Mouse (Mus musculus): ENCODE measurements around the gene Atp6v0a1.

Atp6v0a1 gene

DNA sequence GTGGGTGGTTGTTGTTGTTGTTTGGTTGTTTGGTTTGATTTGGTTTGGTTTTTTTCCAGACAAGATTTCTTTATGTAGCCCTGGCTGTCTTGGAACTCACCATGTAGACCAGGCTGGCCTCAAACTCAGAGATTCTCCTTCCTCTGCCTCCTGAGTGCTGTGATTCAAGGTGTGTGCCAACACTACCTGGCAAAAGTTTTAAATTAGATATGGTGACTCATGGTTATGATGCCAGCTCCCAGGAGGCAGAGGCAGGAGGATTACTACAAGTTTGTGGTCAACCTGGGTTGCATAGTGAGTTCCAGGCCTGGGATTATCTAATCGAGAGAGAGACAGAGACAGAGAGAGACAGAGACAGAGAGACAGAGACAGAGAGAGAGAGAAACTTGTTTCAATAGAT, 28.8 kb upstream of the Atp6v0a1 start:
- DNase-seq (ENCODE audit: extremely low read depth, insufficient read length, low spot score) = no peak

DNA sequence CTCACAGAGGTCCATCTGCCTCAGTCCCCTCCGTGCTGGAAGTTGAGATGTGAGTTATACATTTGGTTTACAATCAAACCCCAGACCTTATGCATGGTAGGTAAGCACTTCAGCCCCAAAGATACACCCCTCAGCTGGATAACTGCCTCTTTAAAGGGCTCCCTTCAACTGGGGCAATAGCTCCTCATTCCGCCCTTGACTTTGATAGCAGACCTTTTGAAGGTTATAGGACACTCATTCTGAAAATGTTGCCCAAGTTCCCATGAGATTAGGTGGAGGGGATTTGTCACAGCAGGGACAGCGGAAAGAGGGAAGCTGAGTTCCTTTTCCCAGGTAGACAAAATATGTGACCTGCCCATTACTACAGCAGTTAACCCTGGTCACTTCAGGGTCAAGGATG, 28.0 kb upstream of the Atp6v0a1 start:
- DNase-seq (ENCODE audit: extremely low read depth, insufficient read length, low spot score) = no peak

DNA sequence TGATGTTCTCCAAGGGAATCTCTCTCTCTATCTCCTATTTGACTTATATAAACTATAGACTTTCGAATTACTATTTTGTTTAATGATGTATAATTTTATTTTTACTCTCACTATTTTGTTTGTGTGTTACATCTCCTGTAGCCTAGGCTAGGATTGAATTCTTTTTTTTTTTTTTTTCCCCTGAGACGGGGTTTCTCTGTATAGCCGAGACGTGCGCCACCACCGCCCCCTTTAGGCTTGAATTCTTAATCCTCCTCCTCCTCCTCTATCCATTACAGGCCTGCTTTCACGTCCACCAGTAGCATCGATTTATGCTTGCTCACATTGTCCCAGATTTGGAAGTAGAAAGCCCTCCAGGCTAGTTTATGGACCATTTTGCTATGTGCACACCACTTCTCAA, 27.2 kb upstream of the Atp6v0a1 start:
- no peak for DNase-seq (ENCODE audit: extremely low read depth, insufficient read length, low spot score)

DNA sequence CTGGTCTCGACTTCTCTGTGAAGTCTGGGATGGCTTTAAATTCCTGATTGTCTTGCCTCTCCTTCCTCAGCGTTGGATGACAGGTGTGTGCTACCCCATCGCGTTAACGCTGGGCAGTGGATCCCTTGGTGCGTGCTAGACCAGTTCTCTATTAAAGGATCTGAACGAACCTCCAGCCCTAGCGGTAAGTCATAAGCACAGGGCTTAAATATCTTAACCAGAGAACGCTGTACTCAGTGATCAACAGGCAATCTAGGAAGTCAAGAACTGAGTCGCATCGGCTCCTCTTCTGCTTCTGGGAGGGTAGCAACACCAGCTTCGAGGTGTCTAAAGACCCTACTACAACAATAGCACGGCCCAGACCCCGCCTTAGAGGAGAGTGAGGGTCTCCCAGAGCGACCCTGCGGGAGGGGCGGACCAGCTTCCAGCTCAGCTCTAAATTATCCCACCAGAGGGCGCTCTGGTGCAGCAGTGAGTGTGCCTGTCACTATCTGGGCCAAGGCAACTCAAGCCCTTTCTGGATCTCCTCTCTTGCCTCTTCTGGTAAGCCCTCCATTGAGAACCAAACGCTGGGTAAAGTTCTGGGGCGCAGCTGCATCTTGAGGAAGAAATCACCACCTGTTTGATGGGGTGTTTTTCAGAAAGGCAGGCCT, 26.0 kb upstream of the Atp6v0a1 start:
- peak; percentile 62 for DNase-seq (ENCODE audit: extremely low read depth, insufficient read length, low spot score)

DNA sequence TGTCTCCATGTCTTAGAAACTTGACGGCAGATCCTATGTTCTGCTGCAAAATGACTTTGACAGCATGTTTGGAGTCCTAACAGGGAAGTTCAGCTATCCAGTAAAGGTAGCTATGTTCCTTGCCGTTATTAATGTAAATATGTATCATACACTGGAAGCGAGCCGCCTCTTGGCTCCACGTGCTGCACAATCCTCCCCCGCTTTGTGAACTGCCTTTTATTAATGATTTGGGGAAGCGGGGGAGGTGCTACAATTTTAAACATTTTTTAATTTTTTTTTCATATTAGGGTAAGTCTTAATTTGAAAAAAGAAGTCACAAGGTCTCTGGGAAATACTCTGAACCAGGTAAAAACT, 25.5 kb upstream of the Atp6v0a1 start:
- no peak for DNase-seq (ENCODE audit: extremely low read depth, insufficient read length, low spot score)

DNA sequence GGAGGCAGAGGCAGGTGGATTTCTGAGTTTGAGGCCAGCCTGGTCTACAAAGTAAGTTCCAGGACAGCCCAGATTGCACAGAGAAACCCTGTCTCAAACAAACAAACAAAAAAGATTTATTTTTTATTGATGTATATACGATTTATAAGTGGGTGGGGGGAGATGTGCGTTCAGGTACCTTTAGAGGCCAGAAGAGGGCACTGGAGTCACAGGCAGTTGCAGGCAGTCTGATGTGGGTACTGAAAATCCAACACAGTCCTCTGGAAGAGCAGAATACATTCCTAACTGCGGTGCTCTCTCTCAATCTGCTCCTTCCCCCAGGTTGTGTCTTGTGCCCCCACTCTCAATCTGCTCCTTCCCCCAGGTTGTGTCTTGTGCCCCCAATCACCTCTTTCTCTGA, 23.6 kb upstream of the Atp6v0a1 start:
- no peak for DNase-seq (ENCODE audit: extremely low read depth, insufficient read length, low spot score)

DNA sequence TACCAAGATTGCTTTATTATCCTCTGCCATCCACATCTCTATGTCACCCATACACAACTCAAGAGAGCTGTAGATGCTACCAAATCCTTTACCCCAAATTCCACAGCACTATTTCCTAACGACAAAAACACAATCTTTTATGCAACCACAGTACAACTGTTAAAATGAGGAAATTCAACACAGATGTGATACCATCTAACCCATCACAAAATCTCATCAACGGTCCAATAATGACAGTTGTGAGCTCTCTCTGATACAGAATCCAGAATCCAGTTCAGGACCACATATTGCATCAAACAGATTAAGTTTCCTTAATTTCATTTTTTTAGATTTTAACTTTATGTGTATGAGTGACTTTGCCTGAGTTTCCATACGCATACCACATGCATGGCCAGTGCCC, 20.6 kb upstream of the Atp6v0a1 start:
- DNase-seq (ENCODE audit: extremely low read depth, insufficient read length, low spot score) = no peak

DNA sequence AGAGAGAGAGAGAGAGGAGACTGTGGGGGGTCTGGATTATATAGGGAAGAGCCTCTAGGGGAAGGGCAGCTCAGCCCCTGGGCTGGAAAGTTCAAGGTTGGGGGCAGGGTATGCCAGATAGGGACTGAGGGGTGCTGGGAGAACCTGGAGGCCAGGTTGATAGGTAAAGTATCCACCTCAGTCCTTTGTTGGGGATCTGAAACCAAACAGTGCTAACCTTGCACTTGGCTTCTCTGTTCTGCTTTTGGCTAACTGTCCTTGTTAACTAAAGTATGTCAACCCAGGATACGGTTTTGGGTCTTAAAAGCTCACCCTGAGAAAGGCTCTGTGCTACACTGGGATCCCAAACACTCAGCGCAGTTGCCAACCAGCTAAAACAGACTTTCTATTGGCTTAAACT, 19.6 kb upstream of the Atp6v0a1 start:
- DNase-seq (ENCODE audit: extremely low read depth, insufficient read length, low spot score) = no peak

DNA sequence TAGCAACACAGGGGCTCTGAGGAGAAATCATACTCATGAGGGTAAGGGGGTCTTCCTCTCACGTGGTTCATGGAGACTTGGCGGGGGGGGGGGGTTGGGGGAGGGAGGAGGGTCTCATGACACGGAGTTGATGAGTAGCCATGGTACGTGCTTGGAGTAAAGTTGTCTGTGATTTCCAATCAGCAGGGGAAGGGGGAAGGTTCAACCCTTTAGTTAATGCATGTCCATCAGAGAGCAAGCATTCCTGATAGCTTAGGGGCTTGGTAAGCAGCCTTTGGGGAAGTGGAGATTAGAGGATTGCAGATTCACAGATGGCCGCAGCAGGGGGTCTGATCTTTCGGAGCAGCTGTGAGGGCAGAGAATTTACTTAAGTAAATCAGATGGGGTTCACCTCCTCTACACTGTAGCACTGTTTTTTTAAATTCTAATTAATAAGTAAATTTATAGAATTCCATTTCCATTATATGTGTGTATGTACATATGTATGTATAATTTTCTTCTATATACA, 18.2 kb upstream of the Atp6v0a1 start:
- no peak for DNase-seq (ENCODE audit: extremely low read depth, insufficient read length, low spot score)

DNA sequence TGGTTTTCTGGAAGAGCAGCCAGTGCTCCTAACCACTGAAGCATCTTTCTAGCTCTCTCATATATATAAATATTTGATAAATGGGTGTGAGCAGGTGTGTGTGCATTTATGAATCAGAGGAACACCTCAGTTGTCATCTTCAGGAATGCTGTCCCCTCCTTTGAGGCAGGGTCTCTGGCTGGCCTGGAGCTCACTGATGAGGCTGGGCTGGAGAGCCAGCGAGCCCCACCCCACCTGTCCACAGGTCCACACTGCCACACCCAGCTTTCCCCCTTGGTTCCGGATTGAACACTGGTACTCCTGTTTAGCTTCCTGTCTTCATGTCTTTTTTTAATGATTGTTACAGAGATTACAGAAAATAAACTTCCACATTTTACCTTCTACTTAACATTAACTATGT, 15.8 kb upstream of the Atp6v0a1 start:
- no peak for DNase-seq (ENCODE audit: extremely low read depth, insufficient read length, low spot score)

DNA sequence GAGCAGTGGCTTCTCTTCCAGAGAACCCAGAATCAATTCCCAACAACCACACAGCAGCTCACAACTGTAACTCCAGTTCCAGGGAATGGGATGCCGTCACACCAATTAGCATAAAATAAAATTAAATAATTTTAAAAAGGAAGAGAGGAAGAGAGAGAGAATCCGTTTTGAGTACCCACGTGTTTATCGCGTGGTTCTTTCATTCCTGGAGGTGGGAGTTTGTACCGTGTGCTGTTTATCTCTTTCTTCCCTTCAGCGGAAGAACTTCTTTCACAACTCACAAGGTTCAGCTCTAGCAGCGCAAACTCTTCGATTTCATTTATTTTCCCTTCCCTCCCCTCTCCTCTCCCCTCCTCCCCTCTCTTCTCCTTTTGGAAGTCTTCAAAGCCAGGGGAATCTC, 15.0 kb upstream of the Atp6v0a1 start:
- DNase-seq (ENCODE audit: extremely low read depth, insufficient read length, low spot score) = no peak

DNA sequence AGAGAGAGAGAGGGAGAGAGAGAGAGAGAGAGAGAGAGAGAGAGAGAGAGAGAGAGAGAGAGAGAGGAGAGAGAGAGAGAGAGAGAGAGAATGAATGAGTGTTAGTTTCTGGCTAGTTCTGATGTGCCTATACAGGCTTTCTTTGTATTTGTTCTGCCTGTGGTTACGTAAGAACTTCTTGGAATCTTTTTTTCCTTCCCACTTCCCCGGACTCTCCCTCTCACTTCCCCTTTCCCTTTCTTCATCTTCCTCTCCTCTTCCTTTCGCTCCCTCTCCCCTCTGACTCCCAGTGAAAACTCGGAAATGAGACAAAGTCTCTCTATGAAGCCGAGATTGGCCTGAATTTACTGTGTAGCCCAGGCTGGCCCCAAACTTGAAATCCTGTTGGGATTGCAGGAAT, 14.6 kb upstream of the Atp6v0a1 start:
- DNase-seq (ENCODE audit: extremely low read depth, insufficient read length, low spot score) = no peak

DNA sequence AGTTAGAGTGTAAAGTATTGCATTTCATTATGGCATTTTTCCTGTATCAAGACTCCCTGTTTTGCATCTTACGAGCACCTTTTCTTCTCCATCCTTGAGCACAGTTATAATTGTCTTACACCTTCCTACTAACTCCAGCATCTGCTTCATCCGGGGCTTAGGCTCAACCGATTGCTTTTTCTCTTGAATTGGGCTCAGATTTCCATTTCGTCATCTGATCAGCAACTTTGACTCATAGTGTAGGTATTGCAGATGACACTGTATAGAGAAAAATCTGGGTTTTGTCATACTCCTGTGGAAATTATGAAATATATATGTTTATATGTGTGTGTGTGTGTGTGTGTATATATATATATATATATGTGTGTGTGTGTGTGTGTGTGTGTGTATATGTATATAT, 12.8 kb upstream of the Atp6v0a1 start:
- no peak for DNase-seq (ENCODE audit: extremely low read depth, insufficient read length, low spot score)

DNA sequence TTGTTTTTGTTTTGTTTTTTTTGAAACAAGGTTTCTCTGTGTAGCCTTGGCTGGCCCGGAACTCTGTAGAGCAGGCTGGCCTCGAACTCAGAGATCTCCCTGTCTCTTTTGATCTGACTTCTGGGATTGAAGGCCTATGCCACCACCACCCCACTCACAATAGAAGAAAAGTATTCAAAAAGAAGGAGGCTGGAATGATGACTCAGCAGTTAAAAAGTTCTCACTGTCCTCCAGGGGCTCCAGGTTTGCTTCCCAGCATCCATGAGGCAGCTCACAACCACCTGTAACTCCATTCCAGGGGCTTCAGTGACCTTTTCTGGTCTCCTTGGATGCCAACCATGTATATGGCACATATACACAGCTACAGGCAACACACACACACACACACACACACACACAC, 10.4 kb upstream of the Atp6v0a1 start:
- DNase-seq (ENCODE audit: extremely low read depth, insufficient read length, low spot score) = no peak

DNA sequence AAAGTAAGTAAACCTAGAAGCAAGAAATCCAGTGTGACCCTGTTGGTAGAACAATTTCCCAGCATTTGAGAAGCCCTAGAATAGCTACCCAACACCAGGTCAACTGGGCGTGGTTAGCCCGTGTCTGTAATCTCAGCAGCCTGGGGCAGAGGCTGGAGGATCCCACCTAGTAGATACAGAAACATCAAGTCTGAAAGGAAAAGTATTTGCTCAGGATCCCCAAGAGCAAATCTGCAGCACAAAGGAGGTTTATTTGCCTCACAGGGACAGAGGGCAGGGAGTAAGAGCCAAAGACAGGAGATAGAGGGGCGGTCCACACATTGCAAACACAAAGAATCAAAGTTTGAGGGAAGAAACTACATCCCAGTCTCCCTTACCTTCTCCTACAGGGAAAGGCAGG, 10.0 kb upstream of the Atp6v0a1 start:
- no peak for DNase-seq (ENCODE audit: extremely low read depth, insufficient read length, low spot score)

DNA sequence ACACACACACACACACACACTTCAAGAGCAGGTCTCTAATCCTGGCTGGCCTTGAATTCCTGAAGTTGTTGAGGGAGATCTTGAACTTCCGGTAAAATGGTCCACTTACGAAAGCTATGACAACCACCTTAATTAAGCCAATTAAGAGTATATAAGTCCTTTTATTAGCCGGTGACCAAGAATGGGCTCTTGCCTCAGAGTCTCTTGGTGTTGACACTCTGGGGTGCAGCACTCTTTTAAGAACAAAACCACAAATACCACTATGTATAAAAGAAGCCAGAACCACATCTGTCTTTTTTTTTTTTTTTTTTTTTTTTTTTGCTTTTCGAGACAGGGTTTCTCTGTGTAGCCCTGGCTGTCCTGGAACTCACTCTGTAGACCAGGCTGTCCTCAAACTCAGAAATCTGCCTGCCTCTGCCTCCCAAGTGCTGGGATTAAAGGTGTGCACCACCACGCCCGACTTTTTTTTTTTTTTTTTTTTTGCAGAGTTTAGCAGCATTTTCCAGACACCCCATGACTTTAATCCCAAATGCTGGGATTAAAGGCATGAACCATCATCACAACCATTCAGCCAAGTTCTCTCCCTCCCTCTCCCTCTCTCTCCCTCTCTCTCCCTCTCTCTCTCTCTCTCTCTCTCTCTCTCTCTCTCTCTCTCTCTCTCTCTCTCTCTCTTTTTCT, 7.2 kb upstream of the Atp6v0a1 start:
- DNase-seq (ENCODE audit: extremely low read depth, insufficient read length, low spot score) = peak; percentile 31

DNA sequence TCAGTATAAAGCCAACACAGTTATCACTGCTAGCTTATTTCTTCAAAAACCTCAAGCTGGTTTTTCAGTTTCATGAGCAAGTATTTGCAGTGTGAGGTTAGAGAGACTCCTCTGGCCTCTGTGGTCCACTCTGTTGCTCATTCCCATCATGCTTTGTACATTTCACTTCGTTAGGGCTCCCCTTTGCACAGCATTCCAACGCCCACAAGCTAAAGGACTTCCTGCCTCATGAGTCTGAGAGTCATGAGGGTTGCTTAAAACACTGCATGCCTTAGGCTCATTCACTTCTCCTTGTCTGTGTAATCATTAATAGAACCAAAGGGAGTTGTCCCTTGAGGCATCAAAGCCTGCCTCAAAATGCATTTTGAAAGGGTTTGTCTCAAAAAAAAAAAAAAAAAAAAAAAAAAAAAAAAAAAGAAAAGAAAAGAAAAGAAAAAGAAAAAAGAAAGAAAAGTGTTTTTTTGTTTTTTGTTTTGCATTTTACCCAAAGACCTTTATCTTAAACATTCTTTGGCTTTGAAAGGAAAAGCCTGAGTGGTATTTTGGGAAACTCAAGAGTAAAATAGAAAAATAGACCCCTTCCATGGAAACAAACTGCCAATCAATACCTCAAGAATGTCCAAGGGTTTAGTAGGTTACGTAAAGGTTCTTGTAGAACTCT, 6.1 kb upstream of the Atp6v0a1 start:
- peak; percentile 42 for DNase-seq (ENCODE audit: extremely low read depth, insufficient read length, low spot score)

DNA sequence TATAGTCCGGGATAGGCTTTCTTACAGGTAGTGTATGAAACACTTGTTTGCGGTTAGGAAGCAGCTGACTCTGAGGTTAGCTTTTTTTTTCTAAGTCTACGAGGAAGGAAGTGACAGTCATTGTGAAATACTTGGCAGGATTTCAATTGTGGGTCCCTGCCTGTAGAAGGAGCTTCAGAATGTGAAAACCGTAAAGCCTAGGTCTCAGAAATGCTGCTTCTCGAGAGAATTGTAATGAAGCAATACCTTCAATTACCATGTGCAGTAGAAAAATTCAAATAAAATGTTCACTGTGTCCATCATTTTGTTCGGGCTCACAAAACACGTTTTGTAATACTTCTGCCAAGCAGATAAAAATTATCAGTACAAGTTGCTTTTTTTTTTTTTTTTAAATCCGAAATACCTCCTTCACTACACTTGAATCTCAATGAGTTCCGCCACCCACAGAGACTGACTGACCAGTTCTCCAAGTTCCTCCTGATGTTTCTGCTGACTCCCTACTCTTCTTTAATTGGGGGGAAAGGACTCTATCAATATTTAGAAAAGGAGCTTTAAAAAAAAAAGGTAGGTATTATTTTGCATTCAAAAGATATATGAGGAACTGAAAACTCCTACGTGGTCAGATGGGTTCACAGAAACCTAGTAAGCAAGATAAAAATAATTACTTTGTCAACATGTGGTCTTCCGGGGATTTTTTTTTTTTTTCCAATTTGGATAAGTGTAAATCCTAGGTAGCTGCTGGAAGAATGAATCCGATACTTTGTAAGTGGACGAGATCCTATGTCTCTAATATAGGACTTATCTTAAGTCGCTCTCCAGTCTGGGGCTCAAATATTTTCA, 826 bp upstream of the Atp6v0a1 start:
- DNase-seq (ENCODE audit: extremely low read depth, insufficient read length, low spot score) = peak; percentile 42

DNA sequence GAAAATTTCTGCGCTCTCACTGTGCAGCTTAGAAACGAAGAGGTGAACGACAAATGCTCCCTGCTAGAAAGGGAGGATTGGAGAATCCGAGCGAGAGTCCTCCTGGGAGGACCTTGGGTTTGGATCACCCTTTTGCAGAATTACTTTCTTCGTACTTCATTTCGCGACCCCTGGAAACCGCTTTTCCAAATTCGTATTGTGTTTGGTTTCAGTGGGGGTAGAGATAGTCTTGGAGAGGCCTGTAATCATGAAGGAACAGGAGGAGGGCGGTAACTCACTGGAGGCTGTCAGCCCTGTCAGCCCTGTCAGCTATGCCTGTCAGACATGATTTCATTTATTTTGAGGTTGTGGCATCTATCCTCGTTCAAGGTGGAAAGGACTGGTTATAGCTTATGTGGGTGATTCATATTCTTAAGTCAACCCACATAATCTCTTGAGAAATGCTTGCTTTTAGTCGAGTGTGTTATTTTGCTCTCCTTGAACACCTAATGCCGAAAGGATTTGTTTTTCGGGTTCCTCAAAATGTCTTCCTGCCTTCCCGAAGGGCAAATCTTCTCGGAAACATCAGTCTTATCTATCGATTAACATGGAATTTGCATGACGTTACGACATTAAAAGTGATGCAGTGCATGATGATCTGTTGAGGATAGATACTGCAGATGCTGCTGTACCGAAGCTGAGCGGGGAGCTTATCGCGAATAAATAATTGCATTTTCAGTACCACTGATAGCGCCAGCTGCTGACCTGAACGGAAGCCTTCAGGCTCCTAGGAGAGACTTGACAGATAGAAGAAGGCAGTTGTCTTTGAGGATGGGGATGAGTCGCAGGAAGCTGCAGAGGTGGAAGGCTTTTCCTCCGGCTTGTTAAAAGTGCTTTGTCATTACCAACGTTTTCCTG, 884 bp downstream of the Atp6v0a1 start:
- DNase-seq (ENCODE audit: extremely low read depth, insufficient read length, low spot score) = no peak

DNA sequence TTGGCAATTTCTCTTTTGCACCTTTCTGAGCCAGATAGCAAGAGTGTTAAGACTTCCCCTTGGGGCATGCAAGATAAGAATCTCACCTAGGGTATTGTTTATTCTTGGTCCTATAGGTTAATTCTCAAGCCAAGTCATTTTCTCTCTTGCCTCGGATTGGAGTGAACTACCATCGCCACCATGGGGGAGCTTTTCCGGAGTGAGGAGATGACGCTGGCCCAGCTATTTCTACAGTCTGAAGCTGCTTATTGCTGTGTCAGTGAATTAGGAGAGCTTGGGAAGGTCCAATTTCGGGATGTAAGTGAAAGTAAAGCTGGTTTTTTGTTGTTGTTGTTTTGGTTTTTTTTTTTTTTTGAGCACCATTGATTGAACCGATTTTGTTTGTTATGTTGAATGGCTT, 2.4 kb downstream of the Atp6v0a1 start:
- no peak for DNase-seq (ENCODE audit: extremely low read depth, insufficient read length, low spot score)
